Mouse (Mus musculus) cerebellum, adult 18-20 months (tissue): ENCODE data around the gene Wasf1.

Experiments used
- DNase-seq, 2 experiments: peaks; one replicate each; pipeline ENCODE4 v3.0.0; 2021

Wasf1 gene

GRCm38 (mm10) chr10:40896656-40897055 is 13.4 kb downstream of the Wasf1 start:
- DNase-seq = no peak

- no peak for DNase-seq
Measured at GRCm38 (mm10) chr10:40901786-40902185, 18.5 kb downstream of the Wasf1 start.

- peak in 1 of 2 experiments; percentile 28 for DNase-seq
Measured at GRCm38 (mm10) chr10:40906131-40906530, 22.9 kb downstream of the Wasf1 start.

GRCm38 (mm10) chr10:40906802-40907201 is 23.5 kb downstream of the Wasf1 start:
- no peak for DNase-seq

GRCm38 (mm10) chr10:40908580-40908979 is 25.3 kb downstream of the Wasf1 start:
- DNase-seq = no peak

- DNase-seq = no peak
Measured at GRCm38 (mm10) chr10:40910811-40911210, 27.5 kb downstream of the Wasf1 start.

- DNase-seq = peak; percentile 50 to 58
Measured at GRCm38 (mm10) chr10:40915240-40915639, 32.0 kb downstream of the Wasf1 start.

GRCm38 (mm10) chr10:40918669-40919440 is 35.6 kb downstream of the Wasf1 start:
- DNase-seq = peak; percentile 29 to 30

- no peak for DNase-seq
Measured at GRCm38 (mm10) chr10:40919464-40919863, 36.2 kb downstream of the Wasf1 start.

- peak; percentile 40 to 55 for DNase-seq
Measured at GRCm38 (mm10) chr10:40932995-40933394, 49.7 kb downstream of the Wasf1 start.

GRCm38 (mm10) chr10:40936160-40936726 is 53.0 kb downstream of the Wasf1 start:
- no peak for DNase-seq

GRCm38 (mm10) chr10:40937569-40937968 is 54.3 kb downstream of the Wasf1 start:
- no peak for DNase-seq

- no peak for DNase-seq
Measured at GRCm38 (mm10) chr10:40942688-40943087, 59.4 kb downstream of the Wasf1 start.

GRCm38 (mm10) chr10:40950176-40950575 is 66.9 kb downstream of the Wasf1 start:
- DNase-seq = no peak

- DNase-seq = no peak
Measured at GRCm38 (mm10) chr10:40956206-40956605, 72.9 kb downstream of the Wasf1 start.

- DNase-seq = no peak
Measured at GRCm38 (mm10) chr10:40961365-40961764, 78.1 kb downstream of the Wasf1 start.

- DNase-seq = no peak
Measured at GRCm38 (mm10) chr10:40962008-40962407, 78.7 kb downstream of the Wasf1 start.

- peak; percentile 14 to 31 for DNase-seq
Measured at GRCm38 (mm10) chr10:40964546-40964945, 81.3 kb downstream of the Wasf1 start.

GRCm38 (mm10) chr10:40968551-40968950 is 85.3 kb downstream of the Wasf1 start:
- DNase-seq = no peak

GRCm38 (mm10) chr10:40969372-40970033 is 86.2 kb downstream of the Wasf1 start:
- DNase-seq = peak; percentile 46 to 51

GRCm38 (mm10) chr10:40970601-40971245 is 87.4 kb downstream of the Wasf1 start:
- DNase-seq = peak; percentile 13 to 18

- DNase-seq = no peak
Measured at GRCm38 (mm10) chr10:40971256-40971655, 88.0 kb downstream of the Wasf1 start.

GRCm38 (mm10) chr10:40983761-40984160 is 100.5 kb downstream of the Wasf1 start:
- no peak for DNase-seq
